Mouse (Mus musculus) lung, adult 18-20 months (tissue): Measurements from ENCODE around the gene Camsap2.

Experiments
- DNase-seq, 2 experiments: peaks; one replicate each; pipeline ENCODE4 v3.0.0; 2022; ENCODE audit warnings: mixed read lengths in 2 of 2

Camsap2 gene

DNA sequence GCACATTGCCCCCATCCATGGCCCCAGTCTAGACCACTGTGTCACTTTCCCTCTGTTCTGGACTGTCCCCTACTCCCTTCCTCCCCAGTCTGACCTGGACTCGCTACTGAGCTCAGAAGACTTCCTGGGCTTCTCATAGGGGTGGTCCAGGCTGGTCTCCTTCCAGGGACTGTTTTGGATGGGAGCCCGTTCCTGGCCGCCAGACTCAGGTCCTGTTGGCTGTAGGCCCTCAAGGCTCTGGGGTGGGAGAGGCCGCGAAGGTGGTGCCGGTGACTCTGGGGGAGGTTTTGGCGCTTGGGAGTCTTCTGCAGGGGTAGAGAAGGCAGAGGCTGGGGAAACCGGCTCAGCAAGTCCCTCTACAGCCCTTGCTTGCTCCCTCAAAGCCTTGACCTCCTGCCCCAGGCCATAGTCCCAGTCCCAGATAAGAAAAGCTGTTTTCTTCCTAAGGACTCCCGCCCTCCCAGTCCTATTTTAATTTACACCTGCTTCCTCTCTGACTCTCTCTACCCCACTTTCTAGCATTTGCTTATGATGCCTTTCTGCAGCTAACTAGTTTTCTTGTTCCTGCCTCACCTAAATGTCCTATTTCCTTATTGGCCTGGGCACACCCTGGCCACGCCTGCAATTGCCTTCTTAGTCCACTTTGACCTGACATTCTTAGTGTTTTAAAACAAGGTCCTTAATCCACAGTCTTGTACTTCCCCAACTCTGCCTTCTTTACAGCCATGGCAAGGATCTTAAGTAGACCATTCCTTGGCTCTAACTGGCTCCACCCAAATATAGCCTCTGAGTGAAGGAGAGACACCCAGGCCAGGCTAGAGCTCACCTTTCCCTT lies 125.7 kb downstream of the Camsap2 start:
- peak; percentile 63 to 79 for DNase-seq
